Mouse (Mus musculus) stomach, embryonic 15.5 days (tissue): ENCODE results near the gene Ccdc102a. TPM values are rescaled to one million over a fixed set of nuclear protein-coding genes. Genes with fewer than 3 reads are reported as not detected.
A peak's percentile ranks its signal among the peaks of the same experiment; 100 is the strongest.

Experiments
- ATAC-seq: fragments of 200-750 bp; cut with Nextera tagmentation; 2 replicates; pipeline ENCODE4 v1.8.0; 2017; ENCODE audit warnings: low read depth, moderate number of reproducible peaks, moderate TSS enrichment; ENCODE audit not compliant: insufficient read depth, low FRiP score
- H3K27ac ChIP-seq: fragments of 300-500 bp; sonication (generic); 2 replicates; pipeline ENCODE4 v1.5.1; 2015; ENCODE audit warnings: mild to moderate bottlenecking, inconsistent platforms
- H3K27me3 ChIP-seq: fragments of 300-500 bp; sonication (generic); replicated peaks from 2 replicates; pipeline ENCODE4 v1.6.1; 2015; ENCODE audit warnings: inconsistent platforms
- H3K36me3 ChIP-seq: fragments of 300-500 bp; sonication (generic); 2 replicates; pipeline ENCODE4 v1.6.1; 2015; ENCODE audit warnings: inconsistent platforms
- H3K4me1 ChIP-seq: fragments of 300-500 bp; sonication (generic); 2 replicates; pipeline ENCODE4 v1.6.1; 2015; ENCODE audit warnings: inconsistent platforms
- H3K4me2 ChIP-seq: fragments of 300-500 bp; sonication (generic); 2 replicates; pipeline ENCODE4 v1.6.1; 2015; ENCODE audit warnings: mild to moderate bottlenecking, inconsistent platforms
- H3K4me3 ChIP-seq: fragments of 300-500 bp; sonication (generic); replicated peaks from 2 replicates; pipeline ENCODE4 v1.5.1; 2015; ENCODE audit warnings: inconsistent platforms
- H3K9ac ChIP-seq: fragments of 300-500 bp; sonication (generic); 2 replicates; pipeline ENCODE4 v1.6.1; 2015; ENCODE audit warnings: inconsistent platforms
- H3K9me3 ChIP-seq: fragments of 300-500 bp; sonication (generic); 2 replicates; pipeline ENCODE4 v1.6.1; 2016; ENCODE audit warnings: inconsistent platforms
- WGBS: fragments of 180-500 bp; shearing (Covaris S2); methylation state at CpG from one replicate; pipeline ENCODE4 v1.1.7; 2015; 5-methylcytosine and 5-hydroxymethylcytosine counted together
- polyA plus RNA-seq: library from polyadenylated mRNA; unstranded; fragments of >200 nt; fragmentation: Nextera tagmentation; extraction: Ambion mirVana; gene quantifications from 2 replicates; pipeline ENCODE4 v1.2.1, GENCODE M21; 2015

Gene Ccdc102a
- polyA plus RNA-seq = 25.8 and 26.5 TPM in 2 replicates

GRCm38 (mm10) chr8:94917851-94918495 lies at the start of gene Ccdc102a:
Gene Ccdc102a (minus strand): TSS chr8:94918098.
- 3% methylated on average over 38 of the region's 51 CpGs for WGBS
- H3K4me2 ChIP-seq = peak within 1 kb of the TSS; percentile 81
- H3K27me3 ChIP-seq = no peaks in the 10 kb centered on the region
- peak within 1 kb of the TSS; percentile 66 for H3K9ac ChIP-seq
- peak within 1 kb of the TSS; percentile 85 for H3K27ac ChIP-seq
- H3K36me3 ChIP-seq = no peaks in the 10 kb centered on the region
- ATAC-seq = peak; percentile 67
- peak within 1 kb of the TSS; percentile 82 for H3K4me3 ChIP-seq
- H3K4me1 ChIP-seq = peaks cover 46% of the 10 kb centered on the region
- H3K9me3 ChIP-seq = no peaks in the 10 kb centered on the region

- H3K27me3 ChIP-seq = no peaks in the 10 kb centered on the region
- no peaks in the 10 kb centered on the region for H3K9me3 ChIP-seq
- ATAC-seq = no peak
- WGBS = 89% methylated on average over 3 of the region's 3 CpGs
- H3K36me3 ChIP-seq = no peaks in the 10 kb centered on the region
- no peak overlapping the region for H3K4me3 ChIP-seq
- no peak overlapping the region for H3K9ac ChIP-seq
- no peaks in the 10 kb centered on the region for H3K4me1 ChIP-seq
- no peak overlapping the region for H3K27ac ChIP-seq
- no peak overlapping the region for H3K4me2 ChIP-seq
Observed at GRCm38 (mm10) chr8:94967554-94967953, 49.7 kb upstream of the Ccdc102a start.

GRCm38 (mm10) chr8:94967071-94967470 lies 49.2 kb upstream of the Ccdc102a start:
- no peak overlapping the region for H3K9ac ChIP-seq
- no peaks in the 10 kb centered on the region for H3K27me3 ChIP-seq
- no peak overlapping the region for H3K27ac ChIP-seq
- no peak overlapping the region for H3K4me2 ChIP-seq
- WGBS = 65% methylated on average over 4 of the region's 4 CpGs
- peaks cover 3% of the 10 kb centered on the region; the same call in 1 of the 2 replicates for H3K4me1 ChIP-seq
- H3K4me3 ChIP-seq = no peak overlapping the region
- no peaks in the 10 kb centered on the region for H3K9me3 ChIP-seq
- H3K36me3 ChIP-seq = no peaks in the 10 kb centered on the region
- no peak for ATAC-seq

GRCm38 (mm10) chr8:94966578-94966977 lies 48.7 kb upstream of the Ccdc102a start:
- no peak overlapping the region for H3K4me2 ChIP-seq

GRCm38 (mm10) chr8:94964828-94965227 lies 46.9 kb upstream of the Ccdc102a start:
- Histone ChIP-seq H3K36me3 (no peaks in the 10 kb centered on the region), H3K27ac (no peak overlapping the region; the same call in 1 of the 2 replicates), H3K4me1 (peaks cover 6% of the 10 kb centered on the region; the same call in 1 of the 2 replicates), H3K9ac (no peak overlapping the region), H3K4me2 (no peak overlapping the region), H3K27me3 (no peaks in the 10 kb centered on the region), H3K9me3 (no peaks in the 10 kb centered on the region), H3K4me3 (no peak overlapping the region)
- 26% methylated on average over 10 of the region's 10 CpGs for WGBS
- ATAC-seq = peak; percentile 87

More at GRCm38 (mm10) chr8:94966578-94966977, 48.7 kb upstream of the Ccdc102a start:
- H3K27me3 ChIP-seq = no peaks in the 10 kb centered on the region
- no peak for ATAC-seq
- peaks cover 6% of the 10 kb centered on the region; the same call in 1 of the 2 replicates for H3K4me1 ChIP-seq
- WGBS = 21% methylated on average over 7 of the region's 7 CpGs
- no peak overlapping the region for H3K27ac ChIP-seq
- no peak overlapping the region for H3K9ac ChIP-seq
- no peaks in the 10 kb centered on the region for H3K36me3 ChIP-seq
- H3K4me3 ChIP-seq = no peak overlapping the region
- no peaks in the 10 kb centered on the region for H3K9me3 ChIP-seq

- Histone ChIP-seq H3K4me2 (no peak overlapping the region), H3K27me3 (no peaks in the 10 kb centered on the region), H3K27ac (no peak overlapping the region), H3K36me3 (no peaks in the 10 kb centered on the region), H3K9ac (no peak overlapping the region), H3K4me3 (no peak overlapping the region), H3K9me3 (no peaks in the 10 kb centered on the region), H3K4me1 (peaks cover 6% of the 10 kb centered on the region; the same call in 1 of the 2 replicates)
- WGBS = 61% methylated on average over 1 of the region's 1 CpGs
- ATAC-seq = 0 out of 2 replicates have a peak, but pooled peaks have one; percentile 37
Observed at GRCm38 (mm10) chr8:94962201-94962600, 44.3 kb upstream of the Ccdc102a start.

- Histone ChIP-seq H3K27ac (peak overlapping the region; percentile 83; the same call in 1 of the 2 replicates), H3K4me1 (peaks cover 15% of the 10 kb centered on the region), H3K9ac (no peak overlapping the region), H3K9me3 (no peaks in the 10 kb centered on the region), H3K4me2 (no peak overlapping the region), H3K4me3 (no peak overlapping the region), H3K36me3 (no peaks in the 10 kb centered on the region), H3K27me3 (no peaks in the 10 kb centered on the region)
- peak; percentile 59; the same call in 1 of the 2 replicates for ATAC-seq
- WGBS = 58% methylated on average over 1 of the region's 1 CpGs
Observed at GRCm38 (mm10) chr8:94956078-94956574, 38.2 kb upstream of the Ccdc102a start.

- Histone ChIP-seq H3K4me1 (peaks cover 15% of the 10 kb centered on the region), H3K4me2 (peak overlapping the region; percentile 35), H3K36me3 (no peaks in the 10 kb centered on the region), H3K9ac (no peak overlapping the region), H3K27me3 (no peaks in the 10 kb centered on the region), H3K4me3 (no peak overlapping the region), H3K27ac (peak overlapping the region; percentile 83), H3K9me3 (no peaks in the 10 kb centered on the region)
- WGBS = 14% methylated on average over 9 of the region's 9 CpGs
- ATAC-seq = peak; percentile 70
Observed at GRCm38 (mm10) chr8:94954921-94955758, 37.2 kb upstream of the Ccdc102a start.

- H3K9me3 ChIP-seq = no peaks in the 10 kb centered on the region
- no peaks in the 10 kb centered on the region for H3K27me3 ChIP-seq
- H3K4me1 ChIP-seq = peaks cover 15% of the 10 kb centered on the region
- no peak overlapping the region for H3K4me3 ChIP-seq
- H3K36me3 ChIP-seq = no peaks in the 10 kb centered on the region
- H3K9ac ChIP-seq = no peak overlapping the region
- 0 out of 2 replicates have a peak, but pooled peaks have one; percentile 19 for ATAC-seq
- peak overlapping the region; percentile 83 for H3K27ac ChIP-seq
- H3K4me2 ChIP-seq = peak overlapping the region; percentile 35
- 61% methylated on average over 7 of the region's 7 CpGs for WGBS
Observed at GRCm38 (mm10) chr8:94954368-94954737, 36.5 kb upstream of the Ccdc102a start.

GRCm38 (mm10) chr8:94953624-94954367 lies 35.9 kb upstream of the Ccdc102a start:
- Histone ChIP-seq H3K27me3 (no peaks in the 10 kb centered on the region), H3K27ac (peak overlapping the region; percentile 83; the same call in 1 of the 2 replicates), H3K4me1 (peaks cover 15% of the 10 kb centered on the region), H3K4me3 (no peak overlapping the region), H3K4me2 (peak overlapping the region; percentile 35), H3K36me3 (no peaks in the 10 kb centered on the region), H3K9me3 (no peaks in the 10 kb centered on the region), H3K9ac (no peak overlapping the region)
- ATAC-seq = no peak
- WGBS = 62% methylated on average over 7 of the region's 7 CpGs

- H3K4me3 ChIP-seq = no peak overlapping the region
- H3K27ac ChIP-seq = no peak overlapping the region
- 78% methylated on average over 5 of the region's 5 CpGs for WGBS
- no peaks in the 10 kb centered on the region for H3K27me3 ChIP-seq
- H3K9ac ChIP-seq = no peak overlapping the region
- no peaks in the 10 kb centered on the region for H3K36me3 ChIP-seq
- no peaks in the 10 kb centered on the region for H3K9me3 ChIP-seq
- no peak for ATAC-seq
- H3K4me1 ChIP-seq = peaks cover 15% of the 10 kb centered on the region
- no peak overlapping the region for H3K4me2 ChIP-seq
Observed at GRCm38 (mm10) chr8:94952086-94952485, 34.2 kb upstream of the Ccdc102a start.
